Mouse (Mus musculus): ENCODE data around the gene Rbak.
"Not testable (repeated sequence)": the region's sequence is repeated elsewhere in the genome, so short reads cannot be mapped to it uniquely, and the experiment has no call there.

Gene Rbak

GRCm38 (mm10) chr5:143180255-143181076 lies at the start of gene Rbak, which contains the start of gene Spdye4b:
TSS of gene Rbak (minus strand) at chr5:143180775.
TSS of gene Spdye4b (plus strand) at chr5:143181017.
- DNase-seq (ENCODE audit: low spot score) = peak; percentile 93

DNA sequence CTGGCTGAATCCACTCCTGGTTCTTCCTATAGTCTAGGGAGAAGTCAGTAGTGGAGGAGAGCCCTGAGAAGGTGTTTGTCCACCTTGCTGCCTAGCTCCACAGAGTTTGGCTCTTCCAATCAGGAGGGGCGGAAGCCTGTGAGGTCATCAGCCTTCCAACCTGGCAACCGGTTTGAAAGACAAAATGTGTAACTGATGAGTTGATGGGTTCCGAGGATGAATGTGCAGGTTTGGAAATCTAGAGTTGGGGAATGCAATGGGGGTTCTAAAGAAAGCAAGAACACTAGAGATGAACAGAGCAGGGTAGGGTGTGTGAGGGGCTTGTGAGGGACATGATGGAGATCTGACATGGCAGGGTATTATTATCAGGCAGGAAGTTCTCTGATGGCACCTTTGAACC lies 46.2 kb upstream of the Rbak start, which contains the start of gene Spdye4a:
Spdye4a (minus strand) TSS at position 101 of the 400 bp plus-strand sequence.
- DNase-seq (ENCODE audit: low spot score) = no peak

DNA sequence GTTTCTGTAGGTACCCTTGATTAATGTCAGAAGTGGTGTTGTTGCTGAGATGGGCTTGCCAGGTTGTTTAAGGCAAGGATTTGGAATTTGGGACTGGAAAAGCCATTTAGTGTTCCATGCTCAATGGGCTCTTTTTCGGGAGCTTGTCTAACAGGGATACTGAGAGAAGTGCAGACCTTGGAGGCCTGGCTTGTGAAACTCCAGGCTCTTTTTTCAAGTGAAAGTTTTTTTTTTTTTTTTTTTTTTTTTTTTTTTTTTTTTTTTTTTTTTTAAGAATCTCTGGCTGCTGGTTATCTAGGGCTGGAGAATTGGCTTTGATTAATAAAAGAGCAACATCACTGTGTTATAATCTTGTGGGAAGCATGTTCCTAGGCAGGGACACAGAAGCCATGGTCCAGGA lies 41.7 kb upstream of the Rbak start:
- no peak for DNase-seq (ENCODE audit: low spot score)

DNA sequence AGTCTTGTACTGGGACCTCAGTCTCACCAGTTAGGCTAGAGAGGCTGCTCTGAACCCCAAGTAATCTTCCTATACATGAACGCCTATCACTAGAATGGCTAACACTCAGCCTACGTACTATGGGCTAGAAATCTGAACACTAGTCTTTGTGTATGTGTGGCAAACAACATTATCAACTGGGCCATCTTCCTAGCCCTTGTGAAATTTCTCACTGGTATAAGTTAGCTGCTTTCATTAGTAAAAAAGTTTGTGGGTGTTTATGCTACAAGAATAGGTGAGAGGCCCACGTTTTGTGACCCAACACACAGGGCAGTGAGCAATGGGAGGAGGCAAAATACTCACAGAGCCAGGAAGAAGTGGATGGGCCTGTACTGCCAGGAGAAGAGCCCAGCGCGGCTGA lies 40.4 kb upstream of the Rbak start:
- no peak for DNase-seq (ENCODE audit: low spot score)

GRCm38 (mm10) chr5:143213832-143214231 lies 33.3 kb upstream of the Rbak start:
- no peak for DNase-seq (ENCODE audit: low spot score)

GRCm38 (mm10) chr5:143205015-143205414 lies 24.4 kb upstream of the Rbak start:
- DNase-seq (ENCODE audit: low spot score) = no peak

DNA sequence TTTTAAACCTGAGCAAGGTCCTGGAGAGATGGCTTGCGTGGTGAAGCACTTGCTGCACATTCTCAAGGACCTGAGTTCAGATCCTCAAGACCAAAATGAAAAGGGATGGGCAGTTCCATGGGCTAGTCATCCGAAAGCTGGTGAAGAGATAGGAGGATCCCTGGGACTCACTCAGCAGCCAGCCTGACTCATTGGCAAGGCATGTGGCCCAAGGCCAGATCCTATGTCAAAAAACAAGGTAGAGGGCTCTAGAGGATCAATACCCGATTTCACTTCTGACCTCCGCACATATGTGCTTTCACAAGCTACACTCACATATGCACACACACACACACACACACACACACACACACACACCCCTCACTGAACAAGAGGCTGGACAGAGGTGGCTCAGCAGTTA lies 15.9 kb upstream of the Rbak start:
- DNase-seq (ENCODE audit: low spot score) = no peak

DNA sequence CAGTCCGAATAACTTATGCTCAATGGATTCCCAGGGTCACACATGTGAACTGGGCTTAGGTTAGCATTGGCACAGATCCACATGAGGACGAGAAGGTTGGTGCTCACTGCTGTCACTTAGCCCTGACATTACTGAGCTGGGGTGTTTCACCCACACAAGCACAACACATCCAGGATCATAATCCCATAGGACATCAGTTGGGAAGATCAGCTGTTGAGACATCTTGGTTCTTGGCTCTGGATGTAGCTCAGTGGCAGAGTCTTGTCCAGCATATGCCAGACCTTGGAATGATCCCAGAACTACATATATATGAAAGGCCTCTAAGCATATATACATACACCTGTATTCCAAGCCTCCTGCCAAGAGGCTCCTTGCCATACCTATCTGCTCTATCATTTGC lies 14.6 kb upstream of the Rbak start:
- DNase-seq (ENCODE audit: low spot score) = no peak

DNA sequence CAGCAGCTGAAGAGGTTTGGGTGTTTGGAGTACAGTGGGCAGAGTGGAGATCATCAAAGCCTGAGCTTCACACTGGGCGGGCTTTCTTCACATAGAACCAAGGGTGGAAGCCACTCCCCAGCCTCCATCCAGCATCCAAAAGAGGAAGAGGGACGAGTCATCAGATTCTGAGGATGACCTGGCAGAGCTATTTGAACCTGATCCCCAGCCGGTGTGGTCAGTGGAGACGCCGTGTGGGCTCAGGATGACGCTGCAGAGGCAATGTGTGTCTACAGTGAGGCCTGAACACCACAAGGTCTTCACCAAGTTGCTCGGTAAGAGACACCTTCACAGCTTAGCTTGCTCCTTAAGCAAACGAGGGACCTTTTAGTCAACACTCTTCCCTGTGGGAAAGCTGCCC lies 14.2 kb upstream of the Rbak start:
- not testable (repeated sequence) for DNase-seq (ENCODE audit: low spot score)

DNA sequence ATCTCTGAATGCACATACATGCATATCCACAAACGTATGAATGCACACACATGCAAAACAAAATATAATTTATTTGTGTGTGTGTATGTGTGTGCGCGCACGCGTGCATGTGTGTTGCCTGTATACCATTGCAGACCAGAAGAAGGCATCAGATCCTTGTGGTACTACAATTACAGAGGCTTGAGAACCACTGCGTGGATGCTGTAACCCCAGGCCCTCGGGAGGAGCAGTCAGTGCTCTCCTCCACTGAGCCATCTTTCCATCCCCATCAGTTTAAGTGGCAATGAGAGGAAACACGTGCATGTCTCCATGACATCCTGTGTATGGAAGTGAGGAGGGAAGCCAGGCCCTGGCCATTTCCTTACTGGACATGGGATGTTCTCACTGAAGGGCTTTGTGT lies 12.2 kb upstream of the Rbak start:
- DNase-seq (ENCODE audit: low spot score) = no peak

DNA sequence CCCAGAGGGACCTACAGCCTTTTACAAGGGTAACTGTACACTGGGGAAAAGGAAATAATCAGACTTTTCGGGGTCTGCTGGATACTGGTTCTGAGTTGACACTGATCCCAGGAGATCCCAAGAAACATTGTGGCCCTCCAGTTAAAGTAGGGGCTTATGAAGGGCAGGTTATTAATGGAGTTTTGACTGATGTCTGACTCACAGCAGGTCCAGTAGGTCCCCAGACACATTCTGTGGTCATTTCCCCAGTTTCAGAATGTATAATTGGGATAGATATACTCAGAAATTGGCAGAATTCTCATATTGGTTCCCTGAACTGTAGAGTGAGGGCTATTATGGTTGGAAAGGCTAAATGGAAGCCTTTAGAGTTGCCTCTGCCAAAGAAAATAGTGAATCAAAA lies 7.4 kb upstream of the Rbak start:
- not testable (repeated sequence) for DNase-seq (ENCODE audit: low spot score)

- DNase-seq (ENCODE audit: low spot score) = no peak
Observed at GRCm38 (mm10) chr5:143179179-143179578, 1.4 kb downstream of the Rbak start.

DNA sequence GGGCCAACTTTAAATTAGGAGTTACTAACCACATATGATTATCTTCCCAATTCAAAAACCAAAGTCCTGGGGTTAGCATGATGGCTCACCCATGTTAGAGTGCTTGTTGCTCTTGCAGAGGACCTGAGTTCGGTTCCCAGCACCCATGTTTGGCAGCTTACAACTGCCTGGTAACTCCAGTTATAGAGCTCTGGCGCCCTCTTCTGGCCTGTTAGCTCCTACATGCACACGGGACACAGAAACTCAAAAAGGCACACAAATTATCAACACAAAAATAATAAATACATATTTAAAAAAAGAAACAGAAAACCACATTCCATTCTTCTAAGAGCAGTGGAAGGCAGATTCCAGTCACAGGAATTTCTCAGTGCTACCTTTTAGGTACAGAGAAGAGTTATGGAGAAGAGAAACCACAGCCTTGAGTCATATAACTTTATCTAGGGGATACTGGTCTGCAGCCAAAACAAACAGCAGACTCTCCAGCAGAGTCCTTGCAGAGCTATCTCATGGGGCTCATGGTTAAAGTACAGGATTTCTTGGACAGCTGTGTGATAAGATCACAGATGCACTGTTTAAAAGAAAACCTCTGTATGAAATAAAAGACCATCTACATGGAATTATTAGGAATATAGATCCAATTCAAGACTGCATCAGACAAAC lies 2.9 kb downstream of the Rbak start:
- no peak for DNase-seq (ENCODE audit: low spot score)

DNA sequence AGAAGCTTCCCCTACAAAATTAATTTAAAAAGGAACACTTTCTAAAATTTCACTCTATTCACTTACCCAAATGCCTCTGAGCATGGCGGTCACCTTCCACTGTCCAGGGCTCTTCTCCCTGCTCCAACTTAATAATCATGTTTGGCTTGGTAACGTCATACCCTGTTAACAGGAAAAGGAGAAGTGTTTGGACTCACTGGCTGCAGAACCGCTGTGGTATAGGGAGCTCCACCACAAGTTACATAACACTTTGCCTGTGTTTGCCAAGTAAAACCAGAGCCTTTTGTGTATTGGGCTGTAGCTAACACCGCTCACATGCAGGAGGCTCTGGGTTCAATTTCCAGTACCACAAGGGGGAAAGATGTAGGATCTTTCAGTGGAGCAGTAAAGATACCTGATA lies 4.6 kb downstream of the Rbak start:
- no peak for DNase-seq (ENCODE audit: low spot score)

DNA sequence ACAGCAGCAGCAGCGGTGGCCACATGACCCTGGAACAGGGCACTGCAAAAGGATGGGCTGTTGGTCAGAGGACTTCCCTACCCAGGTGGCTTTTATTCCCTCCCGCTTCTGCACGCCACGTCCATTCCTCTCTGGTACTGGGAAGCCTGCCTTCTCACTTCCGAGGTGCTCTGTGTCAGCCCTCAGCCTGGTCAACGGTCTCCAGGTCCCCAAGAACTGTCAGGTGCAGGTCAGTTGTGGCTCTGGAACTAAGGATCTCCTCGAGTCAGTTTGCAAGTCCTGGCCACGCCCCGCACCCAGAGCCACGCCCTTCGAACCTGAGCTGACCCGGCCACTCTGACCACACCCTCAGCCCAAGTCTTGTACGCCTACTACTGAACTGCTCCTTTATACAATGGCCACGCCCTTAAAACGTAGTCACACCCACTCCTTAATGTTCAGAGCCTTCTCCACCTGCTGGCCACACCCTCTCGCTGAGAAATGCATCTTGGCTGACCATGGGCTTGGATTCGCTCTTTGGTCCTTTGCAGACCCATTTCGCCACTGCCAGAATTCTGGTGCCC lies 15.0 kb downstream of the Rbak start:
- peak; percentile 45 for DNase-seq (ENCODE audit: low spot score)

GRCm38 (mm10) chr5:143155534-143155933 lies 25.0 kb downstream of the Rbak start:
- no peak for DNase-seq (ENCODE audit: low spot score)

- no peak for DNase-seq (ENCODE audit: low spot score)
Observed at GRCm38 (mm10) chr5:143153756-143154155, 26.8 kb downstream of the Rbak start.

GRCm38 (mm10) chr5:143150044-143150443 lies 30.5 kb downstream of the Rbak start:
- DNase-seq (ENCODE audit: low spot score) = no peak

GRCm38 (mm10) chr5:143149536-143149935 lies 31.0 kb downstream of the Rbak start:
- DNase-seq (ENCODE audit: low spot score) = no peak

GRCm38 (mm10) chr5:143148661-143149060 lies 31.9 kb downstream of the Rbak start:
- no peak for DNase-seq (ENCODE audit: low spot score)

GRCm38 (mm10) chr5:143147481-143147880 lies 33.1 kb downstream of the Rbak start, which contains the start of gene Olfr718-ps1:
TSS of gene Olfr718-ps1 (minus strand) at chr5:143147581.
- no peak for DNase-seq (ENCODE audit: low spot score)

GRCm38 (mm10) chr5:143137580-143137979 lies 43.0 kb downstream of the Rbak start:
- DNase-seq (ENCODE audit: low spot score) = no peak

- DNase-seq (ENCODE audit: low spot score) = no peak
Observed at GRCm38 (mm10) chr5:143135042-143135441, 45.5 kb downstream of the Rbak start.
